Mouse (Mus musculus): ENCODE measurements at regions not wholly inside any gene's neighbourhood (a gene's known extent, or its start where the extent isn't known, plus 50 kb on each side); places are given as distances from the start of the nearest gene placed in this dataset.

- DNase-seq (ENCODE audit: low read depth), result no peak
Observed at GRCm38 (mm10) chr13:83872887-83873286, 349.2 kb upstream of the Tmem161b start.

DNA sequence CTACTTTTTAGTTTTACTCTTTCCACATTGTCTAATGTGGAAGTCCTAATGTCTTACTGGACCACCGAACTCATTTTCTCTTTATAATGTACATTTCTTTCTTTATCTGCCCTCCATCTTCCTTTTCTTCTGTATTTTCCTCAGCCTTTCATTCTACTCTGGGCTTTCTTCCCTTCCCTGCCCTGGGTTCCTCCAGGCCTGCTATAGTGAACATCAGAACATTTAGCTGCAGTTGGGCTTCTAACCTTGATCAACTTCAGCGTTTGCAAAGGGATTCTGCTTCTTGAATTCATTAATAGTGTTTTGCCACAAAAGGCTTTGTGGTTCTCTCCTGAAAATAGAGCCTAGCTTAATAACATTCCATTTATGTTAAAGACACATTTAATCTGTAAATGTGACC lies 342.5 kb upstream of the Tmem161b start:
- no peak for DNase-seq (ENCODE audit: low read depth)

GRCm38 (mm10) chr13:83880305-83880704 lies 341.8 kb upstream of the Tmem161b start:
- DNase-seq (ENCODE audit: low read depth), result no peak

- DNase-seq (ENCODE audit: low read depth), result no peak
Observed at GRCm38 (mm10) chr13:83880772-83881171, 341.3 kb upstream of the Tmem161b start.

GRCm38 (mm10) chr13:83882839-83883238 lies 339.3 kb upstream of the Tmem161b start:
- no peak for DNase-seq (ENCODE audit: low read depth)

DNA sequence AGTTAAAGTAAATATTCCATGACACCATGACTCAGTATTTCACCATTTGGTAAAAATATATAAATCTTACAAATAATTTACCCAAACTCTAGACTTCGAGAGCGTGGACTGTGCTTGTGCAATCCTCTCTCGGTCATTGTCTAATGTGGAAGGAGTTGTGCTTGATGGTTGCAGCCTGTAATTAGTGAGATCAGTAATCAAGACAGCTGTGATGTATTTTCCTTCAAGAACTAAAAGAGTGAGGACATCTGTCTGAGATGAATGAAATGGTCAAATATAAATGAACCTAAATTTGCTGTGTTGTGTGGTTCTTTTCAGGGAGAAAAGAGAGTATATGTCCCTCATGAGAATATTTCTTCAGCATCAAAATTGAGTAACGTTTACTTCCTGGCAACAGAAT lies 338.3 kb upstream of the Tmem161b start:
- DNase-seq (ENCODE audit: low read depth), result no peak

DNA sequence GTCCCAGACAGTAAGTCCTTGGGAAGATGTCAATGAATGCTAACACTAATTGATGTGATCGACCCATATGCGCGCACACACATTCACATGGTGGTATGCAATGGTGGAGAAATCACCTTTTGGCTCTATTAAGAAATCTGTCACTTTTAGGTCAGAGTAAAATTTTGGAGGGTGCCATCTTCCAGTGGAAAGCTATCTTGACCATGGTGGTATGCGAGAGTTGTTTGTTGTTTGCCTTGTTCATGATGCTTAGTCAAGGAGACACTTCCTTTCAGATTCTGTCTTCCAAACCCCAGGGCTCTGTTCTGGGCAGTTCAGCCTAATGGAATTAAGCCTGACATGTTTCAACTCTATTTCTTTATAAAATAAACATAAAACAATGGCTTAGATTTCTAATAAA lies 337.9 kb upstream of the Tmem161b start:
- DNase-seq (ENCODE audit: low read depth), result no peak

GRCm38 (mm10) chr13:83884766-83885543 lies 337.1 kb upstream of the Tmem161b start:
- no peak for DNase-seq (ENCODE audit: low read depth)

GRCm38 (mm10) chr13:83885729-83886128 lies 336.4 kb upstream of the Tmem161b start:
- no peak for DNase-seq (ENCODE audit: low read depth)

DNA sequence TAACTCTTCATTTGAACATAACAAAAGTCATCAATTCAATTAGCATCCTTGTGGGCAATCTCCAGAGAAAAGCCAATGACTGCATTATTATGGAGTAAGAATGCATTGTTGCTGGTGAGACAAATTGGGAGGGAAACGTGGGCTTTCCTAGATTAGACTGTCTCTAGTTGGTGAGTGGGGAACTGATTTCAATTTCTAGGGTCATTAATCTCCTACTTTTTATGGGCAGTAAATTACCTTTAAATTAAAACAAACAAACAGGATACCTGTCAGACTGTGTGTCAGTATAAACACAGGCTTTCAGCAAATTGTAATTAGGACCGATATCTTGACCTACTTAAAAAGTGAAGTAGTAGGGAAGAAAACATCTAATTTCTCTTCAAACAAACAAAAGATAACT lies 307.4 kb upstream of the Tmem161b start:
- no peak for DNase-seq (ENCODE audit: low read depth)

- no peak for DNase-seq (ENCODE audit: low read depth)
Observed at GRCm38 (mm10) chr13:83932761-83933160, 289.3 kb upstream of the Tmem161b start.

DNA sequence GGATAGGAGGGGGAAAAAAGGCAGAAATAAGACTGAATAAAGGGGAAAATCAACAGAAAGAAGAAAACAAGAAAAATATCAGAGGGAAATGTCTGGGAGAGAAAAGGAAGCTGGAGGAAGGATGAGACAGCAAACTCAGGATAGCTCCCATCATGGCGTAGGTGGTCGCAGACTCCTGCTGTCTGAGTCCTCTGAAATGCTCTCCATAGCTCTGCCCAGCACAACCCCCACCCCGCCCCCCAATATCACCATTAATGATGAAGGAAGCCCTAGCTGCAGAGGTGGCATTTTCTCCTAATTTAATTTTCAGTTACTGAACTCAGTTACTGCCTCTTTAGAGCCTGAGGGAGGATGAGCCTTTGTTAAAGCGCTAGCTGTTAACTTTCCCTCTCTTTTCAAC lies 275.6 kb upstream of the Tmem161b start:
- no peak for DNase-seq (ENCODE audit: low read depth)

GRCm38 (mm10) chr13:83951163-83951562 lies 270.9 kb upstream of the Tmem161b start:
- DNase-seq (ENCODE audit: low read depth), result no peak

DNA sequence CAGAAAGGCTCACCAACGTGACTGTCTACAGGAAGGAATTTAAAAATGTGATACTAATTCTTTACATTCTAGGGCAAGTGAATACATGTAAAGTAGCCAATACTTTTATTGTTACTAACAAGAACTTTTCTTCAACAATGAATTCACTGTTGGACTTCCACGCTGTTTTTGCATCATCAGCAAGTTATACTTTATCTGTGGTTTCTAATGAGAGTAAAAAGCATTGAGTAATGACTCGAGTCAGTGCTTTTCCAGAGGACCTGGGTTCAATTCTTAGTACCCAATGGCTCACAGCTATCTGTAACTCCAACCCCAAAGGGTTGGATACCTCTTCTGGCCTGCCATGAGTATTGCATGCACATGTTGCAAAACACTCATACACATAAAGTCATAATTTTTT lies 270.3 kb upstream of the Tmem161b start:
- no peak for DNase-seq (ENCODE audit: low read depth)

DNA sequence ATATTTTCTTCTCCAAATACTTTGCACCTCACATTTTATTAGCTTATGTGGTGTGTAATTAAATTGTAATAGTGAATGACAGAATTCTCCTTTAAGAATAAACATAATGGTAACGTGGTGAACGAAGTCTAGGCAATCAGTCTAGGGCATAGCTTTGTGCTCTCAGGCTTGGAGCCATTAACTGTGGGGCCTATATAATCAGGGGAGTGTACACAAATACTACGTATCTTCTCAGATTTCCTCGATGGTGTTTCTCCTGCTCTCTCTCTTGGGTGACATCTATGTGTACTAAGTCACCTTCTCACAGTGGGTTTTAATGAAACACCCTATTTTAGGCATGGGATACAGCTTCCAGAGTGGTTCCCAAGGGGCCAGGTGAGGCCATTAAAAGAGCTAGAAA lies 269.7 kb upstream of the Tmem161b start:
- no peak for DNase-seq (ENCODE audit: low read depth)

DNA sequence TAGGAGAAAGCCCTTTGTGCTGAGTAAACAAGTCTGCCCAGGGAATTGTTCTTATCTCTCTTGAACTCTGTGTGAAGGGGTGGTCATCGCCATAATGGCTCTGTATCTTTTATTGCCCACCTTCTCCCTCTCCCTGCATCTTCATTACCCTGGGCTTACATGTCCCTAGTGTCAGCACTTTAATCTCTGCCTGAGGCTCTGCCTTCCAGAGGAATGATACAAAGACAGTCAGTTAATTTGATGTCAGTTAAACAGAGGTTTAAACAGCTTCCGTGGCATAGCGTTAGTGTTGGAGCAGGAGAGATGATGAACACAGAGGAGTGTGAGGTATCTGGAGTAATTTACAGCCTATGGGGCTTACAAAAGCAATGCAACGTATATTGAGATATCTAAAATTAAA lies 269.2 kb upstream of the Tmem161b start:
- DNase-seq (ENCODE audit: low read depth), result no peak

GRCm38 (mm10) chr13:83955701-83956100 lies 266.4 kb upstream of the Tmem161b start:
- DNase-seq (ENCODE audit: low read depth), result no peak

DNA sequence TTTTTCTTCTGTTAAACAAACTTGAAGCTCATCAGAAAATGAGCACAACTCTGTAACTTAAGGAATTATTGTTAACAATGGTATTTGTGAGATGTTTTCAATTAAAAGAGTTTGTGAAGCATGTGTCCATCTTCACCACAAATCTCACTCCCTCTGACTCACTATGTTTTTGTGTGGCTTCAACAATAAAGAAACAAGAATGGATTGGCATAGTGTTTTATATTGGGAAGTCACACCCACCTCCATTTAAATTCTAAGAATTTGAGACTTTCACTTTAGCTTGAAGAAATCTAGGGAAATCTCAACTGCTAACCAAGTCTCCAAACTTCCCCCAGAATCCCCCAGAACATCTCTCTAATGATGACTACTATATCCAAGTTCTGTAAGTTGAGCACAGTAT lies 243.6 kb upstream of the Tmem161b start:
- no peak for DNase-seq (ENCODE audit: low read depth)

GRCm38 (mm10) chr13:83979535-83979934 lies 242.6 kb upstream of the Tmem161b start:
- DNase-seq (ENCODE audit: low read depth), result no peak

DNA sequence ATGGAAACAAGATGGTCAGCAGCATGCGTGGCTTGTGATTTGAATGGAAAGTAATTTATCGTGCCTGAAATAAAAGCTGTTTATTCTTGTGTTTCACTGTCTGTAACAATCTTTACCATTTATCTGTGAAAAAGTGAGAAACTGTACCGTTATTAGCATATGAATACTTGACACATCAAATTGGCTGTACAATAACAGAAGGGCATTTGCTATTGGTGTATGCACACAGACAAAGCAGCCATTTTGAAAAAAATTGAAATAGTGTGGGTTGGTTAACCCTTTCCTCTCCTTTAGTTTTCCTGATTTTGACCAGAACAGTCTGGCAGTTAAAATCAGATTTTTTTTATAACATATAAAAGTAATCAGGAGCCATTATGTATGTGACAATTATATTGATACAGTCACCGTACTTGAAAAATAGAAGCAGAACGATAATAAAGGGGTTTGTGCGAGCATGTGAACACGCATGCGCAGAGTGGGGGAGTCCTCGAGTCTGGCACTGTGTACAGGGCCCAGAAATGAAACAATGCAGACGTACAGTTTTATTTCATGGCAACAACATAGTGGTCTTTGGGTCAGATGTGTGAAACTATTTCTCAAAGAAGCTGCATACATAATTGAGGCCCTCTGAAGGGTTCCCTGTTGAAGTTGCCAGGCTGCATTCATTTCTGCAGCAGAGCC lies 237.3 kb upstream of the Tmem161b start:
- no peak for DNase-seq (ENCODE audit: low read depth)

DNA sequence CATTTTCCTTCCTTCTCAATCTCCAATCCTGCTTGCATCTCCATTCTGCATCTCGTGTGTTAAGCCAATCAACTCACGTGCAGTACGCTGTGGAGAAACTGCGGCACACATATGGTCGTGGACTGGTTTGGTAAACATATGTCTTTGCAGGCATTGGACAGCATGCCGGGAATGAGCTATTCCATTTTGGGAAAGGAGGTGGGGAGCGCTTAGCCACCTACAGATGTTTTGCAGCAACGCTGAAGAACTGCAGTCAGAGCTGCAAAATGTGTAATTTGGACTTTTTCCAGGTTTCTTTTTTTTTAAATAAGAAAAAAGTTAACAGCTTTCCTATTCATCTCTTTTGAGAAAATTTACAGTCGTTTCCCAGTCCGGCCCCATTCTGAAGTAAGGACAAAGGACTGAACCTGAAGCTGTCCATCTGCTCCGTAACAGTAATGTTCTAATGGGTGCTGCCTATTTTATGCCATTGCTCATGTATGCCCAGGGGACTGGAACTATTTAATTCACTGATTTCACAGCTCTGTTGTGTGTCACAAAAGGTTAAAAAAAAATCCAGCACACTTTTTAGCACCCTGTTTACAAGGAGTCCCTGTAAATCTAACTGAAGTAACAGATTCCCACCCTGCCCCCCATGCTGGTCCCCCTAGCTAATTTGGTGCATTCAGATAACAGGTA lies 234.2 kb upstream of the Tmem161b start:
- no peak for DNase-seq (ENCODE audit: low read depth)

GRCm38 (mm10) chr13:83988517-83988916 lies 233.6 kb upstream of the Tmem161b start:
- no peak for DNase-seq (ENCODE audit: low read depth)

Data from NIH3T3 (cell line).